Mouse (Mus musculus) inflammation-experienced regulatory T-cells, adult 6 months (primary cell): ENCODE measurements around the gene Cacng1. TPM values are rescaled to one million over a fixed set of nuclear protein-coding genes. Genes with fewer than 3 reads are reported as not detected.
A peak's percentile ranks its signal among the peaks of the same experiment; 100 is the strongest.

Experiments
- ATAC-seq: one replicate; pipeline ENCODE4 v1.8.0; 2017
- polyA plus RNA-seq, 3 experiments: library from polyadenylated mRNA; unstranded; fragments of 100-300 nt; shearing (Covaris generic); gene quantifications; one replicate each; pipeline ENCODE4 v1.2.1; 2017

Gene Cacng1
- polyA plus RNA-seq, 3 experiments from 2014 or later, result not detected

DNA sequence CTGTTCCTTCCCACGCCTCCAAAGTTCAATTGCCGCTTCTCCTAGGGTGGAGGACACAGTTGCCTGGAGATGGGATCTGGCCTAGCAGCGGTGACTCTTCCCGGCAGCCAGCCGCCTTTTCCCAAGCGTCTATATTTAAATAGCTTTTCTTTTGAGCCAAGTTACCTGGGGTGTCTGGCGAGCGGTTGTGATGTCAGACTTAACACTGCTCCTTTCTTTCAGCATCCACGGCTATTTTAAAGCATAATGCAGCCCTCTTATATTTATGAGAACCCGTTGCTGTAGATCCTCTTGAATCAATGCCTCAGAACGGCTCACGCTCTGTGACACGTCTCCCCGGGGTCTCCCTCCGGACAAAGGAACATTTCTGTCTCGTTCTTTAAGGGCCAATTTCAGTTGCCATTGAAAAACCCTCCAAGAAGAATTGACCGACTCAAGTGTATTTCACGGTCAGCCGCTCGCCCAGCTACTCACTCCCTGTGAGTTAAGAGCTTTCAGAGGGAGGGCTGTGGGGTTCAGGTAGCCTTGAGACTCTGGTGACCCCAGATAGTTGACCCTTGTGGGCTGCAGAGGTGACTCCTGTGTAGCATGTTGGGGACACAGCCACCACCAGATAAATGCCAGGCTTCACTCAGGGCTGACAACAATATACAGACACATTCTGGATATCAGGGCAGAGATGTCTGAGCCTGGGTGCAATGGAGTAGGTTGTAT lies 8.3 kb downstream of the Cacng1 start:
- no peak for ATAC-seq

- no peak for ATAC-seq
These were observed 10.7 kb downstream of the Cacng1 start for GRCm38 (mm10) chr11:107705476-107706074.

DNA sequence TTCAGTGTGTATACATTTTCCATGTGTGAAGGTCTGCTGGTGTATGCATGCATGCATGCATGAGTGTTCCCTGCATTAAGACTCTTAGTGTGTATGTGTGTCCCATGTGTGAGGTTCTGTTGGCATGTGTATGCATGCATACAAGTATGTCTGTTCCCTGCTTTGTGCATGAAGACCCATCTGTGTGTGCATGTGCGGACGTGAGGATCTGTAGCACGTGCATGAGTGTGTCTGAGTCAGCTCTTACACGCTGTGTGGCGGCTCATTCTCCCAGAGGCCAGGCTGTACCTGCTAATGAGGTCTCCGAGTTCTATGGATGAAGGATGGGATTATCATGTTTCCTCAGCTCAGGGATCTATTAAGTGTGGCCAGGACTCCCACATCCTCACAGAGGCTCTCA lies 11.3 kb downstream of the Cacng1 start:
- no peak for ATAC-seq

- ATAC-seq, result no peak
These were observed 12.8 kb downstream of the Cacng1 start for GRCm38 (mm10) chr11:107703272-107704134.

DNA sequence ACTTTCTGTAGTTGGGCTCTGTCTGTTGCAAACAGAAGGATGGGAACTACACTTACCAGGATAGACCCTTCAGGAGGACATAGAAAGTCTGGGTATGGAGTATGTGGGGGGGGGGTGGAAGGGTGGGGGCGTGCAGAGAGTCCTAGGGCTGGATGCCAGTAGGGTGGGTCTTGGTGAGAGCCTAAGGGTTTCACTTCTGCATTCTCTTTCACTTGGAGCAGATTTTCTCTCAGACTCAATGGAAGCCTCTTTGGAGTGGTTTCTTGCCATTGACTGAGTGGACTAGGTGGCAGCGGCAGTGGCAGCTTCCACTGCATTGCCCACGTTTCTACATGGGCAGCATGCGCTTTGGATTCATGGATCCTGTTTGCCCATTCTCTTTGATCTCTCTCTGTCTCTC lies 16.4 kb downstream of the Cacng1 start:
- ATAC-seq, result no peak

GRCm38 (mm10) chr11:107693338-107693737 lies 23.0 kb downstream of the Cacng1 start:
- no peak for ATAC-seq

- ATAC-seq, result no peak
These were observed 24.8 kb downstream of the Cacng1 start for GRCm38 (mm10) chr11:107691569-107691968.

DNA sequence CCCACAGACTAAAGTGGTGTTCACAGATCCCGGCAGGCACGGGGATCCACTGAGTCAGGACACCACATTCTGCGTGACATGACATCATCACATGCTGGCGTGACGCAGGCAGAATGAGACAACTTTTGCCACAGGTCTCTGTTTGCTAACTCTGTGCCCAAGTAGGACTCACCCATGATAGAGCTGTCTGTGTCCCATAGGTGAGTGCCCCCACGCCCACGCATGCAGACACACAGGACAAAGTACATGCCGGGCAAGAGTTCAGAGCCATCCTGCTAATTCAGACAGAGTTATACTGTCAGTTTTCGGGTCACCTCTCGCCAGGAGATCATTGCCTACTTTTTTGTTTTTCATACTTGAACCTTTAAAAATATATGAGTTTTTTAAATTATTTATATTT lies 27.8 kb downstream of the Cacng1 start:
- ATAC-seq, result no peak

- no peak for ATAC-seq
These were observed 30.0 kb downstream of the Cacng1 start for GRCm38 (mm10) chr11:107686290-107686689.

- ATAC-seq, result no peak
These were observed 32.5 kb downstream of the Cacng1 start for GRCm38 (mm10) chr11:107683544-107684465.

- ATAC-seq, result no peak
These were observed 33.5 kb downstream of the Cacng1 start for GRCm38 (mm10) chr11:107682694-107683355.

GRCm38 (mm10) chr11:107676207-107676940 lies 39.9 kb downstream of the Cacng1 start:
- no peak for ATAC-seq

DNA sequence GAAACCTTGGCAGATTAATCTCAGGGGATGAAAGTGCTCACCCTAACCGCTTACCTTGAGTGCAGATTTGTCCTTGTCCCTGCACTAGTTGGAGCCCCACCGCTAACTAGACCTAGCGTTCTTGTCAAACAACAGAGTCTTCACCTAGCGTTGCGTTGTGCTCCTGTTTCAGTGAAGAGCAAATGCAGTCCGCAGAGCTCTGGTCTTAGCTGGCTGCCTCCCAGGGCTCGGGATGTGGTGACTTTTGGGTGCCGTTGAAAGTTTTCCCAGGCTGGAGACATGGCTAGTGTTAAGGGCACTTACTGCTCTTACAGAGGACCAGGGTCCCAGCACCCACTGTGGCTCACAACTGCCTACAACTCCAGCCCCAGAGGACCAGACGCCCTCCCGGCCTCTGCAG lies 41.1 kb downstream of the Cacng1 start:
- ATAC-seq, result no peak

DNA sequence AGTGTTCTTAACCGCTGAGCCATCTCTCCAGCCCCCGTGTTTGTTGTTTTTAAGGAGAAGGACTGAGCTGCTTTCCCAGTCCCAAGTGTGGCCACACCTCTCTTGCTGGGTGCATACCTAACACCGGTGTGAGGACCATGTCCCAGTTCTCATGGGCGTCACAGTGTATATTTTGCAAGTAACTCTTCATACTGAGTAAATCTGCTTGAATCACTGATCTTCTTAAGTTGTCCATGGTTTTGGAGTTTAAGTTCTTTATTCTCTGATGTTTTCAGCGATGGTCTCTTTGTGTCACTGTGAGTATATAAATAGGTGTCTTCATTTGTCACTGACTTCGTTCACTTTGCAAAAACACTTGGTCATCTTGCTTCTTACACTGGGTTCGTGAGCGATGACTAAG lies 41.7 kb downstream of the Cacng1 start:
- ATAC-seq, result no peak

DNA sequence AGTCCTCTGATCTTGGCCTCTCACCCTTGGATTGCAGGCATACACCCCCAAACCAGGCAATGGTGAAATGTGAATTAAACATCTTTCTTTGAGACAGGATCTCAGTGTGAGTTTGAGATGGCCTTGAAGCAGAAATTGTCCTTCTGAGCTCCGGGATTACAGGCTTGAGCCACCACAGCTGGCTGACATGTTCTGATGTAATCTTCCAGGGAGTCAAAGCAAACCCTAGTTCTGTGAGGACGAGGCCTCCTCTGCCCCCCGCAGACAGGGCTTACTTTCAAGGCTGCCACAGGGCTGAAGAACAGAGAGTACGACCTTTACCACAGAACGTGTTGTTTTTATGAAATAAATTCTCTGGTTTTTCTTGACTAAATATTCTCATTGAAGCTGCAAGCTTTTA lies 42.3 kb downstream of the Cacng1 start:
- ATAC-seq, result no peak

DNA sequence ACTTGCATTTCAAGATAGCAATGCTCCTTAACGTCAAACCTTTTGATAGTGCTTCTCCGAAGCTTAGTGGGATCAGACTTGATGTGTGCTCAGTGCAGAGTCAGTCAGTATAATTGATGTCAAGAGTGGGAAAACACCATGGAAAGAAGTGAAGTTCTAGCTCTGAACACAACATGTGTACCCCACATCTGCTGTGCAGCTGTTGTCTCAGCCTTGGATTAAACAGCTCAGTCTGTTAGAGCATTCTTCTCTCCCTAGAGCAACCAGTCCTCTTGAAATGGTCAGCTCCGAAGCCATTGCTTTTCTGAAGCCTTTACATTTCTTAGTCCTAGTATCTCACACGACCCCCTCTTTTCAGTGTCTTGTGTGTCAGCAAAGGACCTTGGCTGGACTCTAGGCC lies 47.3 kb downstream of the Cacng1 start:
- no peak for ATAC-seq

- ATAC-seq, result peak; percentile 82
These were observed 48.1 kb downstream of the Cacng1 start for GRCm38 (mm10) chr11:107668223-107668622.

DNA sequence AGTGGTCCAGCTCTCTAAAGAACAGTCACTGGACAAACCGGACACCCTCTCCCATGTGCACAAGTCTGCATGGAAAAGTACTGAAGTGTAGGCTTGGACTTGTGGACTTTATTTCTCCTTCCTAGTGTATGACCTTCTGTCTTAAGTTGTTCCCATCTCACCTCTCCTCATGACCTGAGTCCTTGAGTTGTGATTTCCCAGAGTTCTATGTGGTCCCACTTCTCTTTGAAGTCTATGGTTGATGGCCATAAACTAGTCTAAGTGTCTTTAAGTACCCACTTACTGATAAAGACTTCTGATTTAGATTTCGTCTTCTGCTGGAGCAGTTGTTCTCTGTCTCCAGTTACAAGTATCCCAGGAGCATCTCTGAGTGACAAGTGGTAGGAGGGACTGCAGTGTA lies 48.8 kb downstream of the Cacng1 start:
- ATAC-seq, result no peak

DNA sequence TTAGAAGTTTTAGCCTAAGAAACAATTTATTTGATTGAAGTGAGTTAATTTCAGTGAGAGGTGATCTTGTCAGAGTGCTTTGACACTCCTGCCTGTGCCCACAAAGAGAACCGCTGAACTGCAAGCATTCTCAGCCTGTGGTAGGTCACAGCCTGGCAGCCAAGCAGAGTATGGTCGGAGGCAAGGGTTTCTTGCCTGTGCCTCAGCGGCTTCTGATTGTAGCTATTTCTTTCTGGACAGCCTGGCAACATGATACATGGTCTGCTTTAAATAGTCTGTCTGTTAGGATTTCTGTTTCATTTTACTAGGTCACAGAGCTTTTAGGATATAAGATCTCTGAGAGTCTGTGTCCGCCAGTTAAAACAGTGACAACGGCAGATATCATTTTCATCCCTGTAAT lies 53.7 kb downstream of the Cacng1 start:
- ATAC-seq, result no peak

GRCm38 (mm10) chr11:107660452-107660851 lies 55.9 kb downstream of the Cacng1 start:
- ATAC-seq, result no peak

- no peak for ATAC-seq
These were observed 59.2 kb downstream of the Cacng1 start for GRCm38 (mm10) chr11:107657117-107657516.
